Mouse (Mus musculus) kidney, embryonic 14.5 days (tissue): ENCODE measurements at regions not wholly inside any gene's neighbourhood (a gene's known extent, or its start where the extent isn't known, plus 50 kb on each side); places are given as distances from the start of the nearest gene placed in this dataset.

Experiments used
- ATAC-seq: fragments of 200-750 bp; cut with Nextera tagmentation; 2 replicates; pipeline ENCODE4 v1.8.0; 2017; ENCODE audit warnings: moderate number of reproducible peaks, mild to moderate bottlenecking, moderate TSS enrichment, moderate library complexity; ENCODE audit not compliant: low FRiP score, low TSS enrichment
- H3K27ac ChIP-seq: fragments of 300-500 bp; sonication (generic); 2 replicates; pipeline ENCODE4 v1.5.1; 2014; ENCODE audit warnings: low read depth, mild to moderate bottlenecking, low read length, moderate library complexity, mixed read lengths
- H3K27me3 ChIP-seq: fragments of 300-500 bp; sonication (generic); 2 replicates; pipeline ENCODE4 v1.6.1; 2014; ENCODE audit warnings: mild to moderate bottlenecking, low read length; ENCODE audit not compliant: control insufficient read depth, insufficient read depth
- H3K36me3 ChIP-seq: fragments of 300-500 bp; sonication (generic); 2 replicates; pipeline ENCODE4 v1.6.1; 2014; ENCODE audit warnings: low read length, mixed read lengths; ENCODE audit not compliant: control insufficient read depth, insufficient read depth
- H3K4me1 ChIP-seq: fragments of 300-500 bp; sonication (generic); 2 replicates; pipeline ENCODE4 v1.6.1; 2014; ENCODE audit warnings: low read length, mixed read lengths; ENCODE audit not compliant: control insufficient read depth, insufficient read depth
- H3K4me2 ChIP-seq: fragments of 300-500 bp; sonication (generic); replicated peaks from 2 replicates; pipeline ENCODE4 v1.6.1; 2014; ENCODE audit warnings: low read depth, mild to moderate bottlenecking, low read length
- H3K4me3 ChIP-seq: fragments of 300-500 bp; sonication (generic); 2 replicates; pipeline ENCODE4 v1.5.1; 2014; ENCODE audit warnings: mild to moderate bottlenecking, low read length
- H3K9ac ChIP-seq: fragments of 300-500 bp; sonication (generic); 2 replicates; pipeline ENCODE4 v1.6.1; 2014; ENCODE audit warnings: low read depth, mild to moderate bottlenecking, low read length, moderate library complexity
- H3K9me3 ChIP-seq: fragments of 300-500 bp; sonication (generic); 2 replicates; pipeline ENCODE4 v1.6.1; 2016; ENCODE audit warnings: low read length; ENCODE audit not compliant: control insufficient read depth
- WGBS: fragments of 180-500 bp; shearing (Covaris S2); extraction: QIAGEN DNeasy Blood & Tissue Kit; methylation state at CpG from one replicate; pipeline ENCODE4 v1.1.7; 2014; 5-methylcytosine and 5-hydroxymethylcytosine counted together

DNA sequence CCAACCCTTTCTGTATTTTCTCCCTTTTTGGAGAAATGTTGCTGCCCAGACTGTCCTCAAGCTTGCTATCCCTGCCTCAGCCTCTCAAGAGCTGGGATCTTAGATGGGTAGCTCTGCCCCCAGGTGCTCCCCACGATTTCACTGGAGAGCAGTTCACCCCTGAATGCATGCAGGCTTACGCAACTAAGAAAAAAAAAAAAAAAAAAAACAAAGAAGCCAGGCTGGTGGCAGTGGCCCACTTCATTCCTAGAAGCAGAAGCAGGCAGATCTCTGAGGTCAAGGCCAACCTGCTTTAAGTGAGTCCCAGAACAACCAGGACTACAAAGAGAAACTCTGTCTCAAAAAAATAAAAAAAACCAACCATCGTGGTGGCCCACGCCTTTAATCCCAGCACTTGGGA lies 51.2 kb upstream of the Fbxo11 start:
- Histone ChIP-seq H3K9me3 (no peaks in the 10 kb centered on the region), H3K36me3 (no peaks in the 10 kb centered on the region), H3K4me2 (no peak overlapping the region), H3K4me1 (no peaks in the 10 kb centered on the region), H3K4me3 (no peak overlapping the region), H3K9ac (no peak overlapping the region), H3K27me3 (no peaks in the 10 kb centered on the region), H3K27ac (no peak overlapping the region)
- 92% methylated on average over 4 of the region's 4 CpGs for WGBS
- ATAC-seq, result no peak

DNA sequence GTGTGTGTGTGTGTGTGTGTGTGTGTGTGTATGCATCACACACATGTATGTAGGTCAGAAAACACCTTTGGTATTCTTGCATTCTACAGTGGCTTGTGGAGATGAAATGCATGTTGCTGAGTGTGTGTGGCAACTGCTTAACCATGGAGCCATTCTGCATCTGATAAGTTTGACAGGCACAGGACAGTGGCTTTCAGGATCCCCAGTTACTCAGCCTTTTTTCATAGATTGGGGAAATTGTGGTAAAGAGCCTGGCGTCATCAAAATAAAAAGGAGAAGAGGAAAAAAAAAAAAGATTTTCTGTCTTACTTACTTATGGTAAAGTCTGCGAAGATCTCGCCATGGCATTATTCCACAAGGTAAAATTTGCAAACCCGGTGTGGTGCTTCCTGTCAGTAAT lies 53.6 kb upstream of the Fbxo11 start:
- H3K4me2 ChIP-seq, result no peak overlapping the region
- no peak for ATAC-seq
- 93% methylated on average over 4 of the region's 4 CpGs for WGBS

DNA sequence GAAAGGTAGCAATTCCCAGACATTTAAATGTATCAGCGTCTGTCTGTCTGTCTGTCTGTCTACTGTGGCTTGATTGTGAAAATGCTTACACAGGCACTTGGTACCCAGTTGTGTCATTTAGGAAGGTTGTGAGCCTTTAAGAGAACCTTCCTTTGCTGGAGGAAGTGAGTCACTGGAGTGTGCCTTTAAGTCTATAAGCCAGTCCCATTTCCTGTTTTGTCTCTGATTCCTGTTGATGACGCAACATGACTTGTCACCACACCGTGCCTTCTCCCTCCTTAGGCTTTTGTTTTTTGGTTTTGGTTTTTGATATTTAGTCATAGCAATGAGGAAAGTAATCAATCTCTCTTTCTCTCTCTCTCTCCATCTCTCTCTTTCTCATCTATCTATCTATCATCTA lies 58.6 kb upstream of the Fbxo11 start:
- no peaks in the 10 kb centered on the region for H3K4me1 ChIP-seq
- WGBS, result 83% methylated on average over 3 of the region's 3 CpGs
- no peak for ATAC-seq

More for the DNA sequence above, 53.6 kb upstream of the Fbxo11 start:
- Histone ChIP-seq H3K27ac (no peak overlapping the region), H3K9me3 (no peaks in the 10 kb centered on the region), H3K4me3 (no peak overlapping the region), H3K4me1 (no peaks in the 10 kb centered on the region), H3K9ac (no peak overlapping the region), H3K36me3 (no peaks in the 10 kb centered on the region), H3K27me3 (no peaks in the 10 kb centered on the region)

DNA sequence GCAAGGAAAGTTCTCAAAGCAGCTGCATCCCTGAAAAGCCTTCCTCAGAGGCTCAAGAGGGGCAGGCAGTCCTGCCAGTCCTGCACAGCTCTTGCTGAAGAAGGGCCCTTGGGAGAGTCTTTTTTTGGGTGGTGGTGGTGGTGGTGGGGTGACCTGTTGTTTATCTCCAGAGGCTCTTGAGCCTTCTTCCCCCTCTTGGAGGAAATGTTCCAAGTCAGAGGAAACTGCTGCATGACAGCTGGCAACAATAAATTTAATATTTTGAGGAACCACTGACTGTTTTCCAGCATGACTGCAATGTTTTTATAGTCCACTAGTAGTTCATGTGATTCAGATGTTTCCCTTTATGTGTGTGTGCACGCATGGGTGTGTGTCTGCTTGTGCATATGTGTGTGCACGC lies 62.0 kb upstream of the Fbxo11 start:
- ATAC-seq, result no peak
- Histone ChIP-seq H3K4me1 (no peaks in the 10 kb centered on the region), H3K36me3 (no peaks in the 10 kb centered on the region), H3K27me3 (no peaks in the 10 kb centered on the region), H3K4me2 (no peak overlapping the region), H3K9ac (no peak overlapping the region), H3K9me3 (no peaks in the 10 kb centered on the region), H3K4me3 (no peak overlapping the region), H3K27ac (no peak overlapping the region)
- whole genome bisulfite sequencing, result 84% methylated on average over 2 of the region's 2 CpGs

More for the DNA sequence above, 58.6 kb upstream of the Fbxo11 start:
- H3K9me3 ChIP-seq, result no peaks in the 10 kb centered on the region
- H3K27me3 ChIP-seq, result no peaks in the 10 kb centered on the region
- H3K9ac ChIP-seq, result no peak overlapping the region
- H3K4me3 ChIP-seq, result no peak overlapping the region
- no peak overlapping the region for H3K4me2 ChIP-seq
- H3K36me3 ChIP-seq, result no peaks in the 10 kb centered on the region
- no peak overlapping the region for H3K27ac ChIP-seq

DNA sequence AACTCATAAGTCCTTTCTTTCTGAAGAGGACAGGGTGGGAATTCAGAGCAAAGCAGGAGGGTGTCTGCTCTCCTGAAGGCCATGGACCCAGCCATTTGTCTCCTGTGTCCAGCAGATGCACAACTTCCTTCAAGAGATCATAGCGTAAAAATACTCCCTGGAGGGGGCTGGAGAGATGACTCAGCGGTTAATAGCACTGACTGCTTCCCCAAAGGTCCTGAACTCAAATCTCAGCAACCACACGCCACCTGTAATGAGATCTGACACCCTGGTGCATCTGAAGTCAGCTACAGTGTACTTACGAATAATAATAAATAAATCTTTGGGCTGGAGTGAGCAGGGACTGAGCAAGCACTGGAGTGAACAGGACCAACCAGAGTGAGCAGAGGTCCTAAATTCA lies 66.2 kb upstream of the Fbxo11 start:
- H3K9me3 ChIP-seq, result no peaks in the 10 kb centered on the region
- H3K4me2 ChIP-seq, result no peak overlapping the region
- H3K9ac ChIP-seq, result no peak overlapping the region
- no peak overlapping the region for H3K27ac ChIP-seq
- WGBS, result 25% methylated on average over 4 of the region's 4 CpGs
- no peaks in the 10 kb centered on the region for H3K36me3 ChIP-seq
- no peak for ATAC-seq
- no peaks in the 10 kb centered on the region for H3K4me1 ChIP-seq
- H3K4me3 ChIP-seq, result no peak overlapping the region
- no peaks in the 10 kb centered on the region for H3K27me3 ChIP-seq

DNA sequence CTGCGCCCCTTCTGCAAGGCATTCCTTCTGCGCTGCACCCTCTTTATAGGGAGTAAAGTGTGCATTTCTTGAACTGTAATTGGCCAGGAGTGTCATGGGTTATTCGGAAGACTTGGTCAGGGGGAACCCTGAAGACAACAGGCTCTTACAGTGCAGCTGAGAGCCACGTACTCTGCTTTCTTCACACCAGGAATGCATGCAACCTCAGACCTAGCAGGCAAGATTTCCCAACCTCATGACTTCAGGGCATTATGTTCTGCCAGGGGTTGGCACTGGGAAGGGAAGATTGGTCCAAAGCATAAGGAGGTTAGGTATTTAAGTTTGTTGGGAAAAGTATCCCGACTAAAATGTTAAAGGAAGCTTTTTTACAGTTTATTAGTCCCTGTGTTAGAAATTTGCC lies 66.9 kb upstream of the Fbxo11 start:
- no peak overlapping the region for H3K4me3 ChIP-seq
- no peaks in the 10 kb centered on the region for H3K36me3 ChIP-seq
- no peak overlapping the region for H3K4me2 ChIP-seq
- no peak overlapping the region for H3K9ac ChIP-seq
- no peaks in the 10 kb centered on the region for H3K9me3 ChIP-seq
- no peaks in the 10 kb centered on the region for H3K27me3 ChIP-seq
- ATAC-seq, result no peak
- WGBS, result 86% methylated on average over 5 of the region's 5 CpGs
- no peak overlapping the region for H3K27ac ChIP-seq
- H3K4me1 ChIP-seq, result no peaks in the 10 kb centered on the region

DNA sequence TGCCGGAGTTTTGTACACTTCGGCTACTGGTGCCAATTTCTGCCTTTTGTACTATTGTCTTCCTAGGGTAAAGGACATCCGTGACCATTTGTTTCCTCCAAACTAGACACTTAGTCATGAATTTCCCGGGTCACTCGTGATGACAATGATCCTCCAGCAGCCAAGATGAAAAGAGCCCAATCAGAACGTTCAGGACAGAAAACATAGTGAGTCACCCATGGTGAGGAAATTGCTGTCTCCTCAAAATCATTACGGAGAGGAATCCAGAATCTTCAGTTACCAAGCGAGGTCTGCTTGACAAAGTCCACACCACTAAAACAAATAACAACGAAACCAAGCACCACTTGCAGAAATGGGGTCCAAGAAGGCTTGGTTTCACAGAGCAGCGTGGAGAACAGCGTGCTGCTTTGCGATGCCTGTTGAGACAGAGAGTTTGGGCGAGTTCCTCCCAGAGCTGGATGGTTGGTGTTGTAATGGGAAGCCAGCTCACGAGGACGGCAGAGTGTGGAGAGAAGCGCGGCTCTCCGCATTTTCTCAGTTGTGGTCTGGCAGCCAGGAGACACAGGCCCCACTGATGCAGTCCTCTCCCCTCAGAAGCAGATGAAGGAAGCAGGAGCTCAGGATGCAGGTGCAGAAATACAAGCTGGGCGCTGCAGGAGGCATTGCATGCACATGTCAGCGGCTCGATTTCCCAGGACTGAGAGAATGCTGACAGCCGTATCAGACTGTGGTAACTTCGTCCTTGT lies 67.7 kb upstream of the Fbxo11 start:
- Histone ChIP-seq H3K4me3 (no peak overlapping the region), H3K9me3 (no peaks in the 10 kb centered on the region), H3K4me2 (no peak overlapping the region), H3K27me3 (no peaks in the 10 kb centered on the region), H3K27ac (no peak overlapping the region), H3K4me1 (no peaks in the 10 kb centered on the region), H3K36me3 (no peaks in the 10 kb centered on the region), H3K9ac (no peak overlapping the region)
- ATAC-seq, result peak; percentile 46; the same call in 1 of the 2 replicates
- WGBS, result 56% methylated on average over 23 of the region's 23 CpGs

DNA sequence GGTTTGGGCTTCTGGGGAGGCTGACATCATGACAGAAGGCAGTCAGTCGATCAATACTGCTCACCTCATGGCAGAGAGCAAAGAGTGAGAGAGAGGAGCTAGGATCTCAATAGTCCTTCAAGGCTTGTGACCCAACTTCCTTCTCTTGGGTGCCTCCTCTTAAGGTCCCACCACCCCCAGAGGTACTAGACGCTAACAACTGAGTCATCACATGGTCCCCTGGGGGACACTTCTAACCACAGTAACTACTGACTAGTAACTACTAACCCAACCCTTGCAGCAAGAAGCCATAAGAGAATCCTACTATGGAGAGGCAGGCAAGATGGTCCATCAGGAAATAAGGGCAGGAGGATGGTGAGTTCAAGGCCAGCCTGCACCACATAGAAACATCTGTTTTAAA lies 69.5 kb upstream of the Fbxo11 start:
- H3K4me1 ChIP-seq, result no peaks in the 10 kb centered on the region
- H3K9ac ChIP-seq, result no peak overlapping the region
- no peaks in the 10 kb centered on the region for H3K36me3 ChIP-seq
- WGBS, result 88% methylated on average over 2 of the region's 2 CpGs
- no peaks in the 10 kb centered on the region for H3K9me3 ChIP-seq
- no peaks in the 10 kb centered on the region for H3K27me3 ChIP-seq
- no peak overlapping the region for H3K4me3 ChIP-seq
- no peak overlapping the region for H3K4me2 ChIP-seq
- H3K27ac ChIP-seq, result no peak overlapping the region
- no peak for ATAC-seq

DNA sequence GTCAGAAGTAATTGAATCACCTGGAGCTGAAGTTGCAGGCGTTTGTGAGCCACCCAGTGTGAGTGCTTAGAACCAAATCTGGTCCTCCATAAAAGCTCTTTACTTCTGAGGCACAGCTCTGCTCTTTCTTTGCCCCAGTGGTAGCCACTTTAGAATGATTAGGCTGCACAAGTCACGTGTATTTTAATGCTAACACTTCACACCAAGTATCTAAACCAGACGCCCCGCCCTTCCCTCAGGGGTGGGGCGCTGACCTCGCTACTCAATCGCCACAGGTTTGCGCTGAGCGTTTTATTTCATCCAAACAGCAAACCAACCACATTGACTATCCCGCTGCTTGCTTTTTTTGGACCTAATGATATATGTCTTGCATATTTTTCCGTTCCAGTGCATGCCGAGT lies 76.4 kb upstream of the Fbxo11 start:
- H3K27me3 ChIP-seq, result no peaks in the 10 kb centered on the region
- H3K4me3 ChIP-seq, result no peak overlapping the region
- H3K4me1 ChIP-seq, result no peaks in the 10 kb centered on the region
- no peak for ATAC-seq
- H3K36me3 ChIP-seq, result no peaks in the 10 kb centered on the region
- WGBS, result 34% methylated on average over 12 of the region's 12 CpGs
- no peaks in the 10 kb centered on the region for H3K9me3 ChIP-seq
- H3K4me2 ChIP-seq, result no peak overlapping the region
- no peak overlapping the region for H3K9ac ChIP-seq
- H3K27ac ChIP-seq, result no peak overlapping the region
